Mouse (Mus musculus) forebrain, embryonic 12.5 days (tissue): ENCODE measurements around the gene Eif2ak2. TPM values are rescaled to one million over a fixed set of nuclear protein-coding genes. Genes with fewer than 3 reads are reported as not detected.

ENCODE experiments used
- ATAC-seq: fragments of 200-750 bp; cut with Nextera tagmentation; 2 replicates; pipeline ENCODE4 v1.8.0; 2017; ENCODE audit warnings: moderate TSS enrichment; ENCODE audit not compliant: low FRiP score
- H3K27ac ChIP-seq: fragments of 300-500 bp; sonication (generic); 2 replicates; pipeline ENCODE4 v1.5.1; 2016; ENCODE audit warnings: mild to moderate bottlenecking
- H3K27me3 ChIP-seq: fragments of 300-500 bp; sonication (generic); 2 replicates; pipeline ENCODE4 v1.6.1; 2016; ENCODE audit warnings: mild to moderate bottlenecking
- H3K36me3 ChIP-seq: fragments of 300-500 bp; sonication (generic); replicated peaks from 2 replicates; pipeline ENCODE4 v1.6.1; 2016; ENCODE audit warnings: mild to moderate bottlenecking
- H3K4me1 ChIP-seq: fragments of 300-500 bp; sonication (generic); 2 replicates; pipeline ENCODE4 v1.6.1; 2016
- H3K4me2 ChIP-seq: fragments of 300-500 bp; sonication (generic); 2 replicates; pipeline ENCODE4 v1.6.1; 2016; ENCODE audit warnings: mild to moderate bottlenecking, moderate library complexity
- H3K4me3 ChIP-seq: fragments of 300-500 bp; sonication (generic); replicated peaks from 2 replicates; pipeline ENCODE4 v1.5.1; 2016; ENCODE audit warnings: mild to moderate bottlenecking
- H3K9ac ChIP-seq: fragments of 300-500 bp; sonication (generic); 2 replicates; pipeline ENCODE4 v1.6.1; 2016; ENCODE audit warnings: mild to moderate bottlenecking
- H3K9me3 ChIP-seq: fragments of 300-500 bp; sonication (generic); 2 replicates; pipeline ENCODE4 v1.6.1; 2016
- WGBS: fragments of 180-500 bp; shearing (Covaris S2); methylation state at CpG from one replicate; pipeline ENCODE4 v1.1.7; 2016; 5-methylcytosine and 5-hydroxymethylcytosine counted together
- polyA plus RNA-seq: library from polyadenylated mRNA; unstranded; fragments of >200 nt; fragmentation: Nextera tagmentation; extraction: Ambion mirVana; gene quantifications from 2 replicates; pipeline ENCODE4 v1.2.1, GENCODE M21; 2016

The Eif2ak2 gene
- polyA plus RNA-seq, 1 experiment from 2014 or later: 7.4 TPM

DNA sequence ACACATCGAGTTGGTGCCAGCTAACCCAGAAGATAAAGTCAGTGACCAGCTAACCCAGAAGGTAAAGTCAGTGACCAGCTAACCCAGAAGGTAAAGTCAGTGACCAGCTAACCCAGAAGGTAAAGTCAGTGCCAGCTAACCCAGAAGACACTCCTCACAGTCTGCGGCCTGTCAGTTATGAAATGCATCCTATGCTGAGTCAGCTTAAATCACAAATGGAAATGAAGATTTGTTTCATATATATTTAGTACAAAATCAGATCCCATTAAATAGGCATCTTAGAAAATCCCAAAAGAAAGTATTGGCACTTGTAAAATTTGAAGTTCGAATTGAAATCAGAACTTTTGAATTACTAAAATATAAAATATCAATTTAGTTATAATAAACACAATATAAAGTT lies 72.8 kb downstream of the Eif2ak2 start:
- no peaks in the 10 kb centered on the region for H3K9me3 ChIP-seq
- ATAC-seq: no peak
- no peak overlapping the region for H3K9ac ChIP-seq
- H3K27ac ChIP-seq: no peak overlapping the region
- peaks cover 33% of the 10 kb centered on the region for H3K36me3 ChIP-seq
- H3K4me3 ChIP-seq: no peak overlapping the region
- no peaks in the 10 kb centered on the region for H3K4me1 ChIP-seq
- H3K4me2 ChIP-seq: no peak overlapping the region
- H3K27me3 ChIP-seq: no peaks in the 10 kb centered on the region
- WGBS: 95% methylated on average over 3 of the region's 3 CpGs

GRCm38 (mm10) chr17:78809019-78809418 lies 73.4 kb downstream of the Eif2ak2 start:
- Histone ChIP-seq H3K4me3 (no peak overlapping the region), H3K36me3 (peaks cover 32% of the 10 kb centered on the region), H3K4me1 (no peaks in the 10 kb centered on the region), H3K27me3 (no peaks in the 10 kb centered on the region), H3K27ac (no peak overlapping the region), H3K9ac (no peak overlapping the region), H3K9me3 (no peaks in the 10 kb centered on the region), H3K4me2 (no peak overlapping the region)
- 0 out of 2 replicates have a peak, but pooled peaks have one; percentile 53 for ATAC-seq

Other genes starting within 250 kb of the Eif2ak2 start
- gene Strn, start 145.4 kb downstream of the Eif2ak2 start, polyA plus RNA-seq: 7.5 and 8.8 TPM in 2 replicates
- 20.6 TPM in 2 replicates for gene Heatr5b, start 47.2 kb downstream of the Eif2ak2 start, polyA plus RNA-seq
- gene Gpatch11, start 47.0 kb downstream of the Eif2ak2 start, polyA plus RNA-seq: 51.3 and 53.4 TPM in 2 replicates
- gene Sult6b1, start 24.4 kb upstream of the Eif2ak2 start, polyA plus RNA-seq: 0.18 TPM in 1 of 2 replicates, not detected in the other
- gene Cebpzos, start 33.9 kb upstream of the Eif2ak2 start, polyA plus RNA-seq: 109 and 112 TPM in 2 replicates
- 69.2 and 76.0 TPM in 2 replicates for gene Cebpz, start 54.5 kb upstream of the Eif2ak2 start, polyA plus RNA-seq
- 46.3 and 55.6 TPM in 2 replicates for gene Ndufaf7, start 54.6 kb upstream of the Eif2ak2 start, polyA plus RNA-seq
- gene Prkd3, start 138.2 kb upstream of the Eif2ak2 start, polyA plus RNA-seq: 51.0 and 55.2 TPM in 2 replicates
- gene Qpct, start 169.3 kb upstream of the Eif2ak2 start, polyA plus RNA-seq: 8.8 and 9.4 TPM in 2 replicates